8 mouse cellular contexts compared by ENCODE assay signal in the genomic region with DNA sequence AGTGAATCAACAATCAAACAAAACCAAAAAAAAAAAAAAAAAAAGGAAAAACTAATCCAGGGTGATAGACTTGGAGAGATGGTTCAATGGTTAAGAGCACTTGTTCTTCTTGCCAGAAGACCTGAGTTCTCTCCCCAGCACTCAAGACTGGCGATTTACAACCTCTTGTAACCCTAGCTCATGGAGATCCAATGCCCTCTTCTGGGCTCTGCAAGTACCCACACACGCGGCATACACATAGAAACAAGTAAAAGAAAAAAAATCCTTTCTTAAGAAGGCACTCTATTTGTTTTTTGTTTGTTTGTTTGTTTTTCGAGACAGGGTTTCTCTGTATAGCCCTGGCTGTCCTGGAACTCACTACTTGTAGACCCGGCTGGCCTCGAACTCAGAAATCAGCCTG. TPM values are rescaled to one million over a fixed set of nuclear protein-coding genes. Genes with fewer than 3 reads are reported as not detected.
DNase-seq lines count a peak whose midpoint lies in the region; ATAC-seq and TF ChIP-seq lines count a peak whose summit lies in the region.

No protein-coding gene starts in this region.

- in situ Hi-C loops in CH12.LX (cut with MboI; ENCODE audit: low pct_ligation_motif_present, low pct_unique_long_range_greater_than_20kb, low sequenced_read_pairs) = no loop called here

- TF ChIP-seq CTCF in CH12.LX (conservative IDR thresholded peaks at IDR 0.05 in 1 of 2, IDR thresholded peaks at IDR 0.05 in 1 of 2; ENCODE audit: low read depth in 2 of 2, low read length in 2 of 2) = peak in 1 of 2 experiments; percentile 41; a peak in 2 of 4 replicates

- TF ChIP-seq EP300 in CH12.LX (IDR thresholded peaks at IDR 0.05; ENCODE audit: low read length) = no peak

- DNase-seq in heart, postnatal 10 days = no peak
- peak; percentile 37 for DNase-seq in CH12.LX (ENCODE audit: extremely low read depth)
- no peak for DNase-seq in forebrain, embryonic 14.5 days (ENCODE audit: low spot score)
- no peak for DNase-seq in frontal cortex, postnatal 36 days (ENCODE audit: low spot score in 2 of 2)
- no peak for DNase-seq in adrenal gland, adult 18-20 months (ENCODE audit: low spot score in 2 of 2)
- no peak for DNase-seq in adrenal gland, adult (ENCODE audit: inconsistent age in 2 of 2, low spot score in 1 of 2)

- peaks cover 17% of the 10 kb centered on the region for H3K36me3 ChIP-seq in heart, embryonic 12.5 days
- H3K36me3 ChIP-seq in CH12.LX (replicated peaks in 1 of 2; ENCODE audit: control insufficient read depth in 1 of 2, insufficient read depth in 1 of 2, low read length in 1 of 2) = peaks cover 18 to 28% of the 10 kb centered on the region in 2 experiments
- peaks cover 19% of the 10 kb centered on the region for H3K36me3 ChIP-seq in forebrain, embryonic 14.5 days (ENCODE audit: control insufficient read depth, insufficient read depth, low read length)
- peaks cover 12% of the 10 kb centered on the region for H3K36me3 ChIP-seq in liver, embryonic 16.5 days (ENCODE audit: control insufficient read depth, insufficient read depth)

- TF ChIP-seq POLR2A in CH12.LX (IDR thresholded peaks at IDR 0.05; ENCODE audit: low read depth, low read length) = no peak

- H3K79me2 ChIP-seq in CH12.LX (replicated peaks; ENCODE audit: control insufficient read depth, extremely low read depth, insufficient read depth, poor library complexity, severe bottlenecking) = no peaks in the 10 kb centered on the region; the same call in 1 of the 2 replicates

- H3K9ac ChIP-seq in heart, embryonic 12.5 days = 0 out of 2 replicates have a peak overlapping the region, but pooled peaks have one; percentile 18
- no peak overlapping the region for H3K9ac ChIP-seq in CH12.LX (ENCODE audit: insufficient read depth, low read depth)
- H3K9ac ChIP-seq in forebrain, embryonic 14.5 days (ENCODE audit: low read length) = no peak overlapping the region
- no peak overlapping the region for H3K9ac ChIP-seq in liver, embryonic 16.5 days (ENCODE audit: low read depth, low read length)

- H3K9me3 ChIP-seq in heart, embryonic 12.5 days (replicated peaks) = no peaks in the 10 kb centered on the region
- H3K9me3 ChIP-seq in CH12.LX (replicated peaks; ENCODE audit: low read length) = no peaks in the 10 kb centered on the region
- no peaks in the 10 kb centered on the region for H3K9me3 ChIP-seq in forebrain, embryonic 14.5 days (replicated peaks; ENCODE audit: control insufficient read depth, low read length)
- H3K9me3 ChIP-seq in liver, embryonic 16.5 days (replicated peaks; ENCODE audit: control insufficient read depth, low read length) = no peaks in the 10 kb centered on the region

- H3K4me1 ChIP-seq in heart, embryonic 12.5 days (replicated peaks) = peaks cover 13% of the 10 kb centered on the region
- peaks cover 0 to 22% of the 10 kb centered on the region in 2 experiments; a peak in 2 of 4 replicates for H3K4me1 ChIP-seq in CH12.LX (ENCODE audit: control insufficient read depth in 1 of 2, insufficient read depth in 2 of 2)
- peaks cover 8% of the 10 kb centered on the region for H3K4me1 ChIP-seq in forebrain, embryonic 14.5 days (ENCODE audit: control insufficient read depth, insufficient read depth, low read length)
- H3K4me1 ChIP-seq in liver, embryonic 16.5 days (ENCODE audit: control insufficient read depth, low read depth, low read length) = peaks cover 29% of the 10 kb centered on the region

- no peak for ATAC-seq in heart, embryonic 12.5 days (ENCODE audit: insufficient number of reproducible peaks, low FRiP score)
- no peak for ATAC-seq in forebrain, embryonic 14.5 days
- ATAC-seq in liver, embryonic 16.5 days (ENCODE audit: low read depth) = no peak

- peak; percentile 32 for TF ChIP-seq RAD21 in CH12.LX (IDR thresholded peaks at IDR 0.05; ENCODE audit: low read depth, low read length)

- H3K27me3 ChIP-seq in heart, embryonic 12.5 days (replicated peaks) = no peaks in the 10 kb centered on the region
- no peaks in the 10 kb centered on the region for H3K27me3 ChIP-seq in CH12.LX (replicated peaks)
- no peaks in the 10 kb centered on the region for H3K27me3 ChIP-seq in forebrain, embryonic 14.5 days (replicated peaks; ENCODE audit: control insufficient read depth, insufficient read depth, low read length)
- H3K27me3 ChIP-seq in liver, embryonic 16.5 days (ENCODE audit: control insufficient read depth, insufficient read depth, low read depth, low read length) = no peaks in the 10 kb centered on the region

- no peak overlapping the region for H3K27ac ChIP-seq in heart, embryonic 12.5 days (ENCODE audit: poor library complexity, severe bottlenecking)
- no peak overlapping the region for H3K27ac ChIP-seq in CH12.LX (ENCODE audit: insufficient read depth, low read depth)
- peak overlapping the region; percentile 76; the same call in 1 of the 2 replicates for H3K27ac ChIP-seq in forebrain, embryonic 14.5 days (ENCODE audit: low read depth, low read length)
- no peak overlapping the region for H3K27ac ChIP-seq in liver, embryonic 16.5 days (ENCODE audit: low read length)

- peak overlapping the region; percentile 85 for H3K4me2 ChIP-seq in heart, embryonic 12.5 days
- peak overlapping the region; percentile 58; the same call in 1 of the 2 replicates for H3K4me2 ChIP-seq in CH12.LX (ENCODE audit: insufficient read depth, low read depth, poor library complexity, severe bottlenecking)
- peak overlapping the region; percentile 87 for H3K4me2 ChIP-seq in forebrain, embryonic 14.5 days (ENCODE audit: low read length)
- peak overlapping the region; percentile 81 for H3K4me2 ChIP-seq in liver, embryonic 16.5 days (ENCODE audit: low read depth, low read length)

- intact Hi-C loops in heart, postnatal 10 days (cut with DNase I) = no loop called here

- dilution Hi-C loops in CH12.LX (cut with MboI; ENCODE audit: extremely low pct_ligation_motif_present, extremely low pct_unique_long_range_greater_than_20kb, low sequenced_read_pairs) = no loop called here

- WGBS in heart, embryonic 12.5 days = 79% methylated on average over 6 of the region's 6 CpGs
- WGBS in forebrain, embryonic 14.5 days = 91% methylated on average over 6 of the region's 6 CpGs
- 77% methylated on average over 6 of the region's 6 CpGs for WGBS in liver, embryonic 16.5 days (ENCODE audit: insufficient replicate concordance)

- H3K4me3 ChIP-seq in heart, embryonic 12.5 days = peak overlapping the region; percentile 96
- H3K4me3 ChIP-seq in CH12.LX (replicated peaks in 1 of 3; ENCODE audit: low read depth in 2 of 3, low read length in 2 of 3, poor library complexity in 1 of 3) = no peak overlapping the region
- peak overlapping the region; percentile 54; the same call in 1 of the 2 replicates for H3K4me3 ChIP-seq in forebrain, embryonic 14.5 days (ENCODE audit: low read depth, low read length)
- H3K4me3 ChIP-seq in liver, embryonic 16.5 days (ENCODE audit: low read depth, low read length) = peak overlapping the region; percentile 81

RNA-seq across cellular contexts. Expression of gene Tmub2, which starts 0.8 kb away (rescaled TPM):
- polyA plus RNA-seq in heart, embryonic 12.5 days (2016; fragmentation: Nextera tagmentation; extraction: Ambion mirVana) = 35.7 and 38.9 TPM in 2 replicates
- total RNA-seq in heart, postnatal 10 days (2021) = 10 to 100 TPM; 29.0 to 31.1 TPM
- total RNA-seq in CH12.LX (2012; rRNA removed) (27.8 and 31.0 TPM in 2 replicates), CH12.LX (2014; rRNA removed) (24.8 and 27.0 TPM in 2 replicates)
- 32.4 and 32.9 TPM in 2 replicates for polyA plus RNA-seq in CH12.LX (2012; ENCODE audit: insufficient read length, low read depth)
- polyA plus RNA-seq in forebrain, embryonic 14.5 days (2014; fragmentation: Nextera tagmentation; extraction: Ambion mirVana) = 74.4 and 75.3 TPM in 2 replicates
- 26.7 and 28.5 TPM in 2 replicates for polyA plus RNA-seq in liver, embryonic 16.5 days (2015; fragmentation: Nextera tagmentation; extraction: Ambion mirVana)
- total RNA-seq in adrenal gland, adult 18-20 months (2021) = 10 to 100 TPM; 43.3 to 55.3 TPM

RNA-seq across cellular contexts. Expression of gene Atxn7l3, which starts 12.5 kb away (rescaled TPM):
- polyA plus RNA-seq in heart, embryonic 12.5 days (2016; fragmentation: Nextera tagmentation; extraction: Ambion mirVana) = 10.9 and 11.8 TPM in 2 replicates
- total RNA-seq in heart, postnatal 10 days (2021) = 10 to 100 TPM; 34.1 to 38.3 TPM
- total RNA-seq in CH12.LX (2012; rRNA removed) (46.6 and 51.3 TPM in 2 replicates), CH12.LX (2014; rRNA removed) (38.3 and 40.7 TPM in 2 replicates)
- 52.0 and 59.0 TPM in 2 replicates for polyA plus RNA-seq in CH12.LX (2012; ENCODE audit: insufficient read length, low read depth)
- 25.2 and 28.7 TPM in 2 replicates for polyA plus RNA-seq in forebrain, embryonic 14.5 days (2014; fragmentation: Nextera tagmentation; extraction: Ambion mirVana)
- polyA plus RNA-seq in liver, embryonic 16.5 days (2015; fragmentation: Nextera tagmentation; extraction: Ambion mirVana) = 3.0 and 3.2 TPM in 2 replicates
- total RNA-seq in adrenal gland, adult 18-20 months (2021) = 10 to 100 TPM; 44.3 to 53.4 TPM

RNA-seq across cellular contexts. Expression of gene Asb16, which starts 15.4 kb away (rescaled TPM):
- polyA plus RNA-seq in heart, embryonic 12.5 days (2016; fragmentation: Nextera tagmentation; extraction: Ambion mirVana) = 0.06 and 0.13 TPM in 2 replicates
- under 1 TPM; 0.52 to 0.69 TPM for total RNA-seq in heart, postnatal 10 days (2021)
- total RNA-seq in CH12.LX (2012; rRNA removed) (0.04 TPM in 1 of 2 replicates, not detected in the other), CH12.LX (2014; rRNA removed) (not detected in 2 replicates)
- not detected in 2 replicates for polyA plus RNA-seq in CH12.LX (2012; ENCODE audit: insufficient read length, low read depth)
- not detected in 2 replicates for polyA plus RNA-seq in forebrain, embryonic 14.5 days (2014; fragmentation: Nextera tagmentation; extraction: Ambion mirVana)
- polyA plus RNA-seq in liver, embryonic 16.5 days (2015; fragmentation: Nextera tagmentation; extraction: Ambion mirVana) = 0.04 TPM in 1 of 2 replicates, not detected in the other
- under 1 TPM; 0.30 to 0.61 TPM for total RNA-seq in adrenal gland, adult 18-20 months (2021)

RNA-seq across cellular contexts. Expression of gene BC030867, which starts 35.2 kb away (rescaled TPM):
- 14.0 and 14.3 TPM in 2 replicates for polyA plus RNA-seq in heart, embryonic 12.5 days (2016; fragmentation: Nextera tagmentation; extraction: Ambion mirVana)
- 1 to 10 TPM; 1.7 to 1.8 TPM for total RNA-seq in heart, postnatal 10 days (2021)
- total RNA-seq in CH12.LX (2012; rRNA removed) (25.6 and 26.2 TPM in 2 replicates), CH12.LX (2014; rRNA removed) (9.7 and 11.4 TPM in 2 replicates)
- polyA plus RNA-seq in CH12.LX (2012; ENCODE audit: insufficient read length, low read depth) = 34.0 and 35.2 TPM in 2 replicates
- polyA plus RNA-seq in forebrain, embryonic 14.5 days (2014; fragmentation: Nextera tagmentation; extraction: Ambion mirVana) = 6.1 and 6.3 TPM in 2 replicates
- 13.2 and 13.8 TPM in 2 replicates for polyA plus RNA-seq in liver, embryonic 16.5 days (2015; fragmentation: Nextera tagmentation; extraction: Ambion mirVana)
- total RNA-seq in adrenal gland, adult 18-20 months (2021) = under 1 TPM in 1 of 2 experiments, not detected in 1; 0.46 TPM

RNA-seq across cellular contexts. Expression of gene Ubtf, which starts 35.6 kb away (rescaled TPM):
- 65.4 and 68.6 TPM in 2 replicates for polyA plus RNA-seq in heart, embryonic 12.5 days (2016; fragmentation: Nextera tagmentation; extraction: Ambion mirVana)
- total RNA-seq in heart, postnatal 10 days (2021) = 10 to 100 TPM; 78.3 to 80.9 TPM
- total RNA-seq in CH12.LX (2012; rRNA removed) = 126 and 142 TPM in 2 replicates
- 89.9 and 99.8 TPM in 2 replicates for total RNA-seq in CH12.LX (2014; rRNA removed)
- polyA plus RNA-seq in CH12.LX (2012; ENCODE audit: insufficient read length, low read depth) = 124 and 149 TPM in 2 replicates
- polyA plus RNA-seq in forebrain, embryonic 14.5 days (2014; fragmentation: Nextera tagmentation; extraction: Ambion mirVana) = 74.5 and 91.0 TPM in 2 replicates
- 44.5 and 46.4 TPM in 2 replicates for polyA plus RNA-seq in liver, embryonic 16.5 days (2015; fragmentation: Nextera tagmentation; extraction: Ambion mirVana)
- total RNA-seq in adrenal gland, adult 18-20 months (2021) = 100 to 1,000 TPM in 1 of 2 experiments, 10 to 100 TPM in 1; 93.7 to 117 TPM

Comparison
In these comparisons a context has a peak if more than half of its experiments do, and no peak if none do; other contexts are left out.
1. H3K4me3 ChIP-seq: peak in heart, embryonic 12.5 days (single experiment), forebrain, embryonic 14.5 days (single experiment) and liver, embryonic 16.5 days (single experiment); none in CH12.LX (0 of 3).
2. Peak in every context shown above with its lines, with median percentiles within 50 percentile points of each other: H3K4me2 ChIP-seq.